Mouse (Mus musculus) liver, adult 2 months (tissue): ENCODE measurements around the gene Mab21l1. TPM values are rescaled to one million over a fixed set of nuclear protein-coding genes. Genes with fewer than 3 reads are reported as not detected.

Experiments
- DNase-seq: peaks from one replicate; pipeline ENCODE4 v3.0.0-alpha.2; 2011; ENCODE audit warnings: low read depth, low spot score; ENCODE audit errors: extremely low read depth
- H3K27ac ChIP-seq: fragments of 200-500 bp; replicated peaks from 2 replicates; pipeline ENCODE4 v1.5.1; 2012; ENCODE audit warnings: low read depth, mild to moderate bottlenecking, control low read depth, inconsistent platforms, low read length; ENCODE audit not compliant: insufficient read depth
- H3K27me3 ChIP-seq: fragments of 200-500 bp; 2 replicates; pipeline ENCODE4 v1.6.1; 2012; ENCODE audit warnings: mild to moderate bottlenecking, moderate library complexity, low read length, inconsistent platforms; ENCODE audit not compliant: control insufficient read depth, insufficient read depth
- H3K36me3 ChIP-seq: fragments of 200-500 bp; 2 replicates; pipeline ENCODE4 v1.6.1; 2012; ENCODE audit warnings: low read length, inconsistent platforms; ENCODE audit not compliant: control insufficient read depth, insufficient read depth
- H3K4me1 ChIP-seq: fragments of 200-500 bp; 2 replicates; pipeline ENCODE4 v1.6.1; 2011; ENCODE audit warnings: low read length; ENCODE audit not compliant: control insufficient read depth, insufficient read depth
- H3K4me3 ChIP-seq: fragments of 200-500 bp; 2 replicates; pipeline ENCODE4 v1.5.1; 2011; ENCODE audit warnings: low read depth, mild to moderate bottlenecking, control low read depth, low read length, moderate library complexity; ENCODE audit not compliant: insufficient read depth
- H3K79me2 ChIP-seq: fragments of 200-500 bp; 2 replicates; pipeline ENCODE4 v1.6.1; 2012; ENCODE audit warnings: inconsistent platforms, mild to moderate bottlenecking, low read length, moderate library complexity; ENCODE audit not compliant: control insufficient read depth, insufficient read depth
- H3K9ac ChIP-seq: fragments of 200-500 bp; 2 replicates; pipeline ENCODE4 v1.6.1; 2012; ENCODE audit warnings: low read depth, mild to moderate bottlenecking, control low read depth, inconsistent platforms, low read length
- CTCF ChIP-seq: fragments of 200-500 bp; IDR thresholded peaks from 2 replicates; pipeline ENCODE4 v1.5.1; 2011; ENCODE audit warnings: low read depth, low read length, control low read depth
- POLR2A ChIP-seq: fragments of 200-500 bp; IDR thresholded peaks from 2 replicates; pipeline ENCODE4 v1.6.1; 2011; ENCODE audit warnings: low read length, control low read depth; ENCODE audit not compliant: insufficient read depth; ENCODE audit errors: extremely low read depth
- WGBS: fragments of 180-500 bp; shearing (Covaris S2); methylation state at CpG from one replicate; pipeline ENCODE4 v1.1.7; 2018; 5-methylcytosine and 5-hydroxymethylcytosine counted together
- polyA plus RNA-seq: library from polyadenylated mRNA; depleted of rRNA; stranded (reverse); fragments of >200 nt; gene quantifications from 2 replicates; pipeline ENCODE4 v1.2.3, GENCODE M21; 2012
- total RNA-seq: library from RNA; depleted of rRNA; stranded (reverse); fragments of >200 nt; gene quantifications from 2 replicates; pipeline ENCODE4 v1.2.3, GENCODE M21; 2014

Mab21l1 gene
- total and polyA plus RNA-seq, 2 experiments: not detected

GRCm38 (mm10) chr3:55788621-55789201, 6.4 kb downstream of the Mab21l1 start:
- H3K27ac ChIP-seq: no peak overlapping the region
- no peaks in the 10 kb centered on the region for H3K4me1 ChIP-seq
- no peak for DNase-seq
- WGBS: 50% methylated on average over 5 of the region's 5 CpGs
- H3K4me3 ChIP-seq: no peak overlapping the region
- H3K9ac ChIP-seq: no peak overlapping the region
- no peaks in the 10 kb centered on the region for H3K36me3 ChIP-seq
- TF ChIP-seq CTCF (no peak), POLR2A (no peak)
- no peaks in the 10 kb centered on the region for H3K79me2 ChIP-seq
- H3K27me3 ChIP-seq: peaks cover 6% of the 10 kb centered on the region

GRCm38 (mm10) chr3:55789856-55790255, 7.5 kb downstream of the Mab21l1 start:
- Histone ChIP-seq H3K27ac (no peak overlapping the region), H3K27me3 (peaks cover 6% of the 10 kb centered on the region; the same call in 1 of the 2 replicates), H3K4me3 (no peak overlapping the region), H3K4me1 (no peaks in the 10 kb centered on the region), H3K36me3 (no peaks in the 10 kb centered on the region), H3K9ac (no peak overlapping the region), H3K79me2 (no peaks in the 10 kb centered on the region)
- 85% methylated on average over 2 of the region's 2 CpGs for WGBS
- no peak for TF ChIP-seq CTCF
- no peak for TF ChIP-seq POLR2A
- no peak for DNase-seq

- DNase-seq: no peak
- Histone ChIP-seq H3K4me1 (no peaks in the 10 kb centered on the region), H3K36me3 (no peaks in the 10 kb centered on the region), H3K27ac (no peak overlapping the region), H3K9ac (no peak overlapping the region), H3K4me3 (no peak overlapping the region), H3K79me2 (no peaks in the 10 kb centered on the region), H3K27me3 (peaks cover 6% of the 10 kb centered on the region; the same call in 1 of the 2 replicates)
- 85% methylated on average over 4 of the region's 4 CpGs for WGBS
- TF ChIP-seq CTCF (no peak), POLR2A (no peak)
Measured at GRCm38 (mm10) chr3:55790609-55791008, 8.3 kb downstream of the Mab21l1 start.

DNA sequence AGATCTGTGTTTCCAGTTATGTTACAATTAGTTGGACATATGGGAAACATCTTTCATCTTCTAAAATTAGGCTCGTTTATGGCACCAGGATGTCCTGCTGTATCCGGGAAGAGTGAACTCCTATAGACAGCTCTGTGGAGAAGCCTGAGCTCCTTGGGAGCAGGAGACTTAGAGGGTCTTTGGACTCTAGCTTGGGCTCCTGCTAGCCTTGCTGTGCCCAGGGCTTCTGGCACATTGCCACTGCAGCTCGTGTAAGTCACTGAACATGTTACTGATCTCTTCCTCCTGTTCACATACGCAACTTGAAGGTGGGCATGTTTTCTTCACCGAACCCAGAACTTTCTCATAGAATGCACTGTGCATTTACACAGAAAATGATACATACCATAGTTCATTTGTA, 9.9 kb downstream of the Mab21l1 start:
- WGBS: 86% methylated on average over 5 of the region's 5 CpGs
- DNase-seq: no peak

DNA sequence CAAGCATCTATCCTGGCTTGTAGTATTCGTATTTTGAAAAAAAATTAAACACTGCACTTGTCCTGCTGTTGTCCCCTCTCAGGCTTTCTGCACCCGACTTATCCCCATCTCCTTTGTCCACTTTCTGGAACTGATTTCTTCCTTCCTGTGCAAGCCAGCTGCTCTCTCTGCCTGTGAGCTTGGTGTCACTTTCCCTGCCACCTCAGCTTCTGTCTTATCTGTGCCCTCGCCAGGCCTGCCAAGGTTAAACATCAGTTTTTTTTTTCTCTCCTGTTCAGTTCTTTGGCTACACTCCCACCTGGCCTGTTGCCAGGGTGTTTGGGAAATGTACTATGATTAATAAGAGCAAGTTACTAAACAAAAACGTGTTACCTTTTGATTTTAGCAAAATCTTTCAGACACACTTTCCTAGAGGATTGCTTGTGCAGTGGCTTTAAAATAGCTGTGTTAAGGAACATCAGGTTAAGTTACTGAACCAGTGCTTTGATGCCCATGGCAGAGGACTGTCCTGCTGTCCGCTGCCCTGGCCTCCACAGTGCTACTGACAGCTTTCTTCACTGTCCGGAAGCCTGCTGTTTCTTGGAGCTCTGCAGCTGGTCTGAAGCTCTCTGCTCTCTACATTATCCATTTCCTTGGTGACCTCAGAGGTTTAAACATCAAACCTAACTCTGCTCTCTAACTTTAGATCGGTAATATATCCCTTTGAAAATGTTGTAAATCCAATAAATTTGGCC, 11.7 kb downstream of the Mab21l1 start:
- H3K4me3 ChIP-seq: no peak overlapping the region
- 47% methylated on average over 7 of the region's 7 CpGs for WGBS
- no peaks in the 10 kb centered on the region for H3K36me3 ChIP-seq
- TF ChIP-seq POLR2A: no peak
- no peak for TF ChIP-seq CTCF
- no peaks in the 10 kb centered on the region for H3K27me3 ChIP-seq
- no peaks in the 10 kb centered on the region for H3K79me2 ChIP-seq
- H3K27ac ChIP-seq: no peak overlapping the region
- peak; percentile 5 for DNase-seq
- H3K9ac ChIP-seq: no peak overlapping the region
- H3K4me1 ChIP-seq: no peaks in the 10 kb centered on the region

More for the DNA sequence above, 9.9 kb downstream of the Mab21l1 start:
- Histone ChIP-seq H3K27me3 (peaks cover 4% of the 10 kb centered on the region; the same call in 1 of the 2 replicates), H3K9ac (no peak overlapping the region), H3K27ac (no peak overlapping the region), H3K36me3 (no peaks in the 10 kb centered on the region), H3K4me1 (no peaks in the 10 kb centered on the region), H3K79me2 (no peaks in the 10 kb centered on the region), H3K4me3 (no peak overlapping the region)
- TF ChIP-seq POLR2A (no peak), CTCF (no peak)

DNA sequence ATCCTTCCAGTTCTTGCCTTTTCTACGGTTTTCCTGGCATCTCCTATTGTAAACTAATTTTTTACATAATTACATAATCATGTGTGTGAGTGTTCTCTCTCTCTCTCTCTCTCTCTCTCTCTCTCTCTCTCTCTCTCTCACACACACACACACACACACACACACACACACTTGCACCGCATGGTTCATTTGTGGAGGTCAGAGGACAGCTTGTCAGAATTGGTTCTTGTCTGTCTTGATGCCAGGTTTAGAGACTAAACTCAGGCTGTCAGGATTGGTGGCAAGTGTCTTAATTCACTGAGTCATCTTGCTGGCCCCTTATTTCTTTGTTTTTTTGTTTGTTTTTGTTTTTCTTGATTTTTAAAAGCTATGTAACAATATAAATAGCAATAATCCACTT, 12.5 kb downstream of the Mab21l1 start:
- WGBS: 59% methylated on average over 2 of the region's 2 CpGs
- no peak overlapping the region for H3K27ac ChIP-seq
- H3K9ac ChIP-seq: no peak overlapping the region

More for the DNA sequence above, 12.5 kb downstream of the Mab21l1 start:
- H3K4me3 ChIP-seq: no peak overlapping the region
- TF ChIP-seq CTCF: no peak
- H3K79me2 ChIP-seq: no peaks in the 10 kb centered on the region
- no peaks in the 10 kb centered on the region for H3K4me1 ChIP-seq
- H3K27me3 ChIP-seq: no peaks in the 10 kb centered on the region
- no peaks in the 10 kb centered on the region for H3K36me3 ChIP-seq
- DNase-seq: no peak
